Mouse (Mus musculus): ENCODE data around the gene Sat2. TPM values are rescaled to one million over a fixed set of nuclear protein-coding genes. Genes with fewer than 3 reads are reported as not detected.

Sat2 gene
- 10 to 100 TPM in 3 of 4 experiments, 1 to 10 TPM in 1; 7.9 to 11.6 (median 10.5) TPM for total RNA-seq (2022)

- DNase-seq (ENCODE audit: low spot score in 2 of 2) = no peak
Observed at GRCm38 (mm10) chr11:69621571-69622268, at the start of gene Sat2. Sat2 (plus strand) TSS chr11:69622024.

GRCm38 (mm10) chr11:69575220-69575619, 46.6 kb upstream of the Sat2 start:
- no peak for DNase-seq (ENCODE audit: low spot score in 2 of 2)

GRCm38 (mm10) chr11:69576307-69576706, 45.5 kb upstream of the Sat2 start:
- no peak for DNase-seq (ENCODE audit: low spot score in 2 of 2)

GRCm38 (mm10) chr11:69578301-69578700, 43.5 kb upstream of the Sat2 start:
- DNase-seq (ENCODE audit: low spot score in 2 of 2) = no peak

GRCm38 (mm10) chr11:69579128-69580017, 42.5 kb upstream of the Sat2 start:
- DNase-seq (ENCODE audit: low spot score in 2 of 2) = peak; percentile 97

- peak; percentile 77 to 91 for DNase-seq (ENCODE audit: low spot score in 2 of 2)
Observed at GRCm38 (mm10) chr11:69580091-69580514, 41.7 kb upstream of the Sat2 start, which contains the start of the genes Wrap53 and Trp53. Wrap53 (minus strand) TSS chr11:69580255. Trp53 (plus strand) TSS chr11:69580359.

GRCm38 (mm10) chr11:69580572-69581146, 41.2 kb upstream of the Sat2 start:
- DNase-seq (ENCODE audit: low spot score in 2 of 2) = no peak

GRCm38 (mm10) chr11:69581147-69581688, 40.6 kb upstream of the Sat2 start:
- DNase-seq (ENCODE audit: low spot score in 2 of 2) = peak; percentile 80 to 89

- no peak for DNase-seq (ENCODE audit: low spot score in 2 of 2)
Observed at GRCm38 (mm10) chr11:69581814-69582213, 40.0 kb upstream of the Sat2 start.

- no peak for DNase-seq (ENCODE audit: low spot score in 2 of 2)
Observed at GRCm38 (mm10) chr11:69582230-69582805, 39.5 kb upstream of the Sat2 start.

GRCm38 (mm10) chr11:69584008-69584407, 37.8 kb upstream of the Sat2 start:
- no peak for DNase-seq (ENCODE audit: low spot score in 2 of 2)

- DNase-seq (ENCODE audit: low spot score in 2 of 2) = no peak
Observed at GRCm38 (mm10) chr11:69584937-69585336, 36.9 kb upstream of the Sat2 start.

GRCm38 (mm10) chr11:69585718-69586325, 36.0 kb upstream of the Sat2 start:
- no peak for DNase-seq (ENCODE audit: low spot score in 2 of 2)

GRCm38 (mm10) chr11:69589207-69589834, 32.5 kb upstream of the Sat2 start:
- no peak for DNase-seq (ENCODE audit: low spot score in 2 of 2)

- no peak for DNase-seq (ENCODE audit: low spot score in 2 of 2)
Observed at GRCm38 (mm10) chr11:69590622-69591021, 31.2 kb upstream of the Sat2 start.

- DNase-seq (ENCODE audit: low spot score in 2 of 2) = no peak
Observed at GRCm38 (mm10) chr11:69591424-69591823, 30.4 kb upstream of the Sat2 start.

- peak in 1 of 2 experiments; percentile 80 for DNase-seq (ENCODE audit: low spot score in 2 of 2)
Observed at GRCm38 (mm10) chr11:69591899-69592637, 29.8 kb upstream of the Sat2 start.

GRCm38 (mm10) chr11:69592799-69593198, 29.0 kb upstream of the Sat2 start:
- no peak for DNase-seq (ENCODE audit: low spot score in 2 of 2)

- no peak for DNase-seq (ENCODE audit: low spot score in 2 of 2)
Observed at GRCm38 (mm10) chr11:69594853-69595252, 27.0 kb upstream of the Sat2 start.

- DNase-seq (ENCODE audit: low spot score in 2 of 2) = no peak
Observed at GRCm38 (mm10) chr11:69599436-69599835, 22.4 kb upstream of the Sat2 start.

All from left cerebral cortex, adult 8-10 months (tissue).